Mouse (Mus musculus) brain, embryonic 18.5 days (tissue): ENCODE data around the gene Stra6l.

Experiments
- DNase-seq: peaks from one replicate; pipeline ENCODE4 v3.0.0-alpha.2; 2012; ENCODE audit warnings: low read depth, low spot score

Stra6l gene

GRCm38 (mm10) chr4:45917091-45917490, 68.6 kb downstream of the Stra6l start:
- no peak for DNase-seq

GRCm38 (mm10) chr4:45921663-45922435, 73.4 kb downstream of the Stra6l start:
- no peak for DNase-seq

- no peak for DNase-seq
Observed at GRCm38 (mm10) chr4:45924011-45924410, 75.5 kb downstream of the Stra6l start.

GRCm38 (mm10) chr4:45928561-45928960, 80.1 kb downstream of the Stra6l start:
- DNase-seq, result no peak
